Mouse (Mus musculus) C2C12 (cell line): ENCODE results near the gene Bsnd.

Source experiments
- CEBPB ChIP-seq: IDR thresholded peaks from one replicate; pipeline ENCODE4 v1.6.1; 2011; ENCODE audit warnings: low read depth, mild to moderate bottlenecking, control low read depth, moderate library complexity
- CTCF ChIP-seq: IDR thresholded peaks from one replicate; pipeline ENCODE4 v1.5.1; 2011; ENCODE audit not compliant: control insufficient read depth, insufficient read depth, insufficient read length
- MAX ChIP-seq: IDR thresholded peaks from one replicate; pipeline ENCODE4 v1.6.1; 2011; ENCODE audit warnings: mild to moderate bottlenecking, control low read depth
- MYOD1 ChIP-seq: IDR thresholded peaks from one replicate; pipeline ENCODE4 v1.6.1; 2011; ENCODE audit warnings: low read depth; ENCODE audit not compliant: control insufficient read depth, insufficient read length
- MYOG ChIP-seq: IDR thresholded peaks from one replicate; pipeline ENCODE4 v1.6.1; 2011; ENCODE audit not compliant: control insufficient read depth, insufficient read length; ENCODE audit errors: extremely low read depth
- USF1 ChIP-seq: IDR thresholded peaks from one replicate; pipeline ENCODE4 v1.6.1; 2011; ENCODE audit warnings: low read depth, mild to moderate bottlenecking, control low read depth, moderate library complexity

GRCm38 (mm10) chr4:106467420-106468110 is 24.5 kb downstream of the Bsnd start:
- TF ChIP-seq MAX (no peak), CTCF (no peak), MYOD1 (no peak), USF1 (no peak), CEBPB (no peak), MYOG (no peak)
